ENCODE assay signal across 8 mouse cellular contexts in genomic region chr2:104493951-104494800, GRCm38 (mm10). TPM values are rescaled to one million over a fixed set of nuclear protein-coding genes. Genes with fewer than 3 reads are reported as not detected.
DNase-seq lines count a peak whose midpoint lies in the region; ATAC-seq lines count a peak whose summit lies in the region.

Gene Hipk3, minus strand, starts transcription at chr2:104494446.

- peak within 1 kb of the TSS; percentile 64 for H3K4me2 ChIP-seq in heart, embryonic 15.5 days
- peak within 1 kb of the TSS; percentile 92 for H3K4me2 ChIP-seq in liver, embryonic 15.5 days
- peak within 1 kb of the TSS; percentile 67 for H3K4me2 ChIP-seq in neural tube, embryonic 12.5 days (replicated peaks)

- peak within 1 kb of the TSS; percentile 100 for H3K9ac ChIP-seq in heart, embryonic 15.5 days
- H3K9ac ChIP-seq in liver, embryonic 15.5 days, result peak within 1 kb of the TSS; percentile 96
- peak within 1 kb of the TSS; percentile 98 for H3K9ac ChIP-seq in neural tube, embryonic 12.5 days

- H3K36me3 ChIP-seq in forebrain, embryonic 10.5 days (replicated peaks), result no peaks in the 10 kb centered on the region
- H3K36me3 ChIP-seq in heart, embryonic 15.5 days, result no peaks in the 10 kb centered on the region
- no peaks in the 10 kb centered on the region for H3K36me3 ChIP-seq in liver, embryonic 15.5 days (replicated peaks)
- H3K36me3 ChIP-seq in neural tube, embryonic 12.5 days, result no peaks in the 10 kb centered on the region

- H3K4me3 ChIP-seq in forebrain, embryonic 10.5 days, result peak within 1 kb of the TSS; percentile 89
- H3K4me3 ChIP-seq in heart, embryonic 15.5 days, result peak within 1 kb of the TSS; percentile 99
- peak within 1 kb of the TSS; percentile 95 for H3K4me3 ChIP-seq in liver, embryonic 15.5 days (replicated peaks)
- peak within 1 kb of the TSS; percentile 93 for H3K4me3 ChIP-seq in neural tube, embryonic 12.5 days

- H3K9me3 ChIP-seq in forebrain, embryonic 10.5 days, result no peaks in the 10 kb centered on the region
- no peaks in the 10 kb centered on the region for H3K9me3 ChIP-seq in heart, embryonic 15.5 days (replicated peaks)
- H3K9me3 ChIP-seq in liver, embryonic 15.5 days (replicated peaks), result no peaks in the 10 kb centered on the region
- no peaks in the 10 kb centered on the region for H3K9me3 ChIP-seq in neural tube, embryonic 12.5 days

- H3K4me1 ChIP-seq in forebrain, embryonic 10.5 days, result peaks cover 34% of the 10 kb centered on the region
- peaks cover 43% of the 10 kb centered on the region for H3K4me1 ChIP-seq in heart, embryonic 15.5 days (replicated peaks)
- H3K4me1 ChIP-seq in liver, embryonic 15.5 days (replicated peaks), result peaks cover 28% of the 10 kb centered on the region
- peaks cover 11% of the 10 kb centered on the region; the same call in 1 of the 2 replicates for H3K4me1 ChIP-seq in neural tube, embryonic 12.5 days

- peak; percentile 79 for ATAC-seq in CD4-positive, CD25-positive, alpha-beta regulatory T cell, adult 4 months
- peak; percentile 91 for ATAC-seq in heart, embryonic 15.5 days (replicated peaks; ENCODE audit: insufficient number of reproducible peaks, insufficient read depth, low FRiP score, low read depth)
- peak; percentile 84 for ATAC-seq in liver, embryonic 15.5 days (ENCODE audit: insufficient read depth)
- peak; percentile 91 for ATAC-seq in neural tube, embryonic 12.5 days (ENCODE audit: low FRiP score, low read depth)

- DNase-seq in c-Kit-negative CD71-positive TER-119-positive erythroid progenitor cells, embryonic 14.5 days (ENCODE audit: low read depth, low spot score), result peak; percentile 50
- peak; percentile 79 for DNase-seq in forebrain, embryonic 10.5 days (ENCODE audit: extremely low spot score, low spot score)
- peak; percentile 84 to 89 for DNase-seq in kidney, postnatal 36 days
- DNase-seq in telencephalon, adult 2 months (ENCODE audit: low read depth, low spot score), result peak; percentile 61

- H3K27ac ChIP-seq in forebrain, embryonic 10.5 days, result peak within 1 kb of the TSS; percentile 98
- peak within 1 kb of the TSS; percentile 100 for H3K27ac ChIP-seq in heart, embryonic 15.5 days
- H3K27ac ChIP-seq in liver, embryonic 15.5 days (replicated peaks), result peak within 1 kb of the TSS; percentile 95
- H3K27ac ChIP-seq in neural tube, embryonic 12.5 days, result peak within 1 kb of the TSS; percentile 98

- H3K27me3 ChIP-seq in forebrain, embryonic 10.5 days (ENCODE audit: poor library complexity, severe bottlenecking), result peaks cover 20% of the 10 kb centered on the region
- H3K27me3 ChIP-seq in heart, embryonic 15.5 days, result no peaks in the 10 kb centered on the region
- H3K27me3 ChIP-seq in liver, embryonic 15.5 days, result peaks cover 18% of the 10 kb centered on the region; the same call in 1 of the 2 replicates
- H3K27me3 ChIP-seq in neural tube, embryonic 12.5 days (replicated peaks), result peaks cover 4% of the 10 kb centered on the region; the same call in 1 of the 2 replicates

- WGBS in forebrain, embryonic 10.5 days, result under 1% methylated on average over 91 of the region's 98 CpGs
- under 1% methylated on average over 98 of the region's 98 CpGs for WGBS in heart, embryonic 15.5 days
- WGBS in liver, embryonic 15.5 days (ENCODE audit: insufficient replicate concordance), result under 1% methylated on average over 97 of the region's 98 CpGs
- WGBS in neural tube, embryonic 12.5 days, result 1% methylated on average over 84 of the region's 98 CpGs

RNA-seq across cellular contexts. Expression of gene Hipk3, which starts in this region (rescaled TPM):
- polyA plus RNA-seq in CD4-positive, CD25-positive, alpha-beta regulatory T cell, adult 4 months (2017; shearing (Covaris generic)), result 10 to 100 TPM in 1 of 2 experiments, 1 to 10 TPM in 1; 6.5 to 15.7 TPM
- 6.7 and 6.9 TPM in 2 replicates for polyA plus RNA-seq in forebrain, embryonic 10.5 days (2016; fragmentation: Nextera tagmentation; extraction: Ambion mirVana)
- polyA plus RNA-seq in heart, embryonic 15.5 days (2015; fragmentation: Nextera tagmentation; extraction: Ambion mirVana), result 34.5 and 36.9 TPM in 2 replicates
- polyA plus RNA-seq in liver, embryonic 15.5 days (2015; fragmentation: Nextera tagmentation; extraction: Ambion mirVana), result 6.5 and 7.4 TPM in 2 replicates
- 11.4 and 13.2 TPM in 2 replicates for polyA plus RNA-seq in neural tube, embryonic 12.5 days (2016; fragmentation: Nextera tagmentation; extraction: Ambion mirVana)

Comparison
In these comparisons a context has a peak if more than half of its experiments do, and no peak if none do; other contexts are left out.
1. Peak in every context shown above with its lines: DNase-seq, ATAC-seq, H3K4me3 ChIP-seq and H3K27ac ChIP-seq.